ENCODE assay signal across 8 mouse cellular contexts in the genomic region with DNA sequence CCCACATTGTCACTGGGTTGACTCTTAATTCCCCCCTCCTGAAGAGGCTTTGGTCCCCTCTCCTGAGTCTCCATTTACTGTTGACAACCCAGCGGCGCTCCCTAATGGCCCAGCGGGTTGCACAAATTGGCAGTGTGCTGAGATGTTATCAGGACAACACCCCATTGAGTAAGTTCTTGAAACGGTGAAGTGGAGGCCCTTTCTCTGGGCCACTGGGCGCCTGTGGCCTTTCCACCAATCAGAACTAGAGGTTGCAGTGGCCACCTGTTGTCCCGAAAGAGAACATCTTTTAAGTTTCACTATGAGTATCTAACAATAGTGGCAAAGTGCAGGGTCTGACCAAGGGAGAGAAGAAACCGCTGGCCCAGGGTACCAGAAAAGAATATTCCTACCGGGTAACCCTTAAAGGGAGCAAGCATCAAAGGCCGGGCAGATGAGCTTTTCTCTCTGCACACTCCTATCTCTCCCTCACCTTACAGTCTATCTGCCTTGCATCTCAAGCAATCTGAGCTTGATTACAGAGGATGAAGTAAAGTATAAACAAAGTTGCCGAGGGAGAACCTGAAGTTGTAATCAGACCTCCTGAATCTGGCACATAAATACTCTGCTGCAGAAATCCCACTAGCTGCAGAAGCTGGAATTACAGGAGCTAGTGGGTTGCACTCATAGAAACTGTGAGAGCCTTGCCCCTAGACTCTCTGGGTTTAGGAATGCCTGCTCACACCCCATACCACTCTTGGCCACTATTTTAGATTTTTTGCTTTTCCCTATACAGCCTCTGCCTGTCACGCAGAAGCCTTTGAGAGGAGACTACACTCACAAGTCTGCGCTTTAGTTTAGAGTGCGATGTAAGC. TPM values are rescaled to one million over a fixed set of nuclear protein-coding genes. Genes with fewer than 3 reads are reported as not detected.
DNase-seq lines count a peak whose midpoint lies in the region; ATAC-seq lines count a peak whose summit lies in the region.

No protein-coding gene starts in this region.

- DNase-seq in frontal cortex, postnatal 14 days (ENCODE audit: low spot score in 2 of 2): no peak
- peak; percentile 22 for DNase-seq in urinary bladder, adult 2 months (ENCODE audit: low spot score)
- DNase-seq in urinary bladder, postnatal 4 days (ENCODE audit: low spot score in 2 of 2): no peak
- peak; percentile 8 to 11 for DNase-seq in kidney, postnatal 36 days
- DNase-seq in retina, postnatal 1 day: peak; percentile 70
- DNase-seq in layer of hippocampus, postnatal 14 days (ENCODE audit: low spot score in 2 of 2): no peak

- ATAC-seq in frontal cortex, adult (ENCODE audit: low TSS enrichment): peak; percentile 63
- no peak for ATAC-seq in erythroblast, adult 5-6 weeks (replicated peaks; ENCODE audit: low FRiP score, poor library complexity, severe bottlenecking)

RNA-seq across cellular contexts. Expression of a gene that starts 1.8 kb away (rescaled TPM):
- polyA plus RNA-seq in urinary bladder, adult 2 months (2012; rRNA removed): 0.43 and 0.57 TPM in 2 replicates
- 10 to 100 TPM in 1 of 2 experiments, 1 to 10 TPM in 1; 9.0 to 10.1 TPM for total RNA-seq in layer of hippocampus, postnatal 14 days (2021)
- total RNA-seq in erythroblast, adult 5-6 weeks (2015; ENCODE audit: low replicate concordance): not detected in 2 replicates
- not detected in 2 replicates for total RNA-seq in erythroblast, adult 5-6 weeks (2017; ENCODE audit: low replicate concordance)

Comparison
In these comparisons a context has a peak if more than half of its experiments do, and no peak if none do; other contexts are left out.
1. DNase-seq: peak in urinary bladder, adult 2 months (single experiment), kidney, postnatal 36 days (2 of 2) and retina, postnatal 1 day (single experiment); none in frontal cortex, postnatal 14 days (0 of 2), urinary bladder, postnatal 4 days (0 of 2) and layer of hippocampus, postnatal 14 days (0 of 2).
2. RNA of a gene that starts 1.8 kb away (total RNA-seq): 9.0 to 10.1 TPM in layer of hippocampus, postnatal 14 days; not detected in erythroblast, adult 5-6 weeks; every median in the first group is over 4 times any median in the second.